Mouse (Mus musculus) E14TG2a.4 (cell line): ENCODE measurements around the gene Ubl7.

Experiments used
- CTCF ChIP-seq: conservative IDR thresholded peaks from 2 replicates; pipeline ENCODE4 v1.5.1; 2014; ENCODE audit warnings: low read length
- POU5F1 ChIP-seq: IDR thresholded peaks from 2 replicates; pipeline ENCODE4 v1.6.1; 2014; ENCODE audit warnings: low read length, borderline replicate concordance

- TF ChIP-seq CTCF: no peak
- no peak for TF ChIP-seq POU5F1
These were observed 37.7 kb downstream of the Ubl7 start for GRCm38 (mm10) chr9:57948333-57948931.
